Mouse (Mus musculus): ENCODE results near the gene Unc13c. TPM values are rescaled to one million over a fixed set of nuclear protein-coding genes. Genes with fewer than 3 reads are reported as not detected.

Gene Unc13c
- polyA plus RNA-seq, 1 experiment from 2014 or later: 0.92 TPM

GRCm38 (mm10) chr9:73982597-73983344, 14.0 kb upstream of the Unc13c start:
- no peaks in the 10 kb centered on the region for H3K4me1 ChIP-seq (replicated peaks; ENCODE audit: control insufficient read depth, insufficient read depth)
- no peak overlapping the region for H3K9ac ChIP-seq (ENCODE audit: low read length)
- no peaks in the 10 kb centered on the region for H3K36me3 ChIP-seq (ENCODE audit: control insufficient read depth, insufficient read depth, low read length)
- H3K4me2 ChIP-seq (replicated peaks; ENCODE audit: low read depth): no peak overlapping the region
- no peak overlapping the region for H3K4me3 ChIP-seq (ENCODE audit: low read depth, low read length)
- no peaks in the 10 kb centered on the region for H3K27me3 ChIP-seq (ENCODE audit: control insufficient read depth, insufficient read depth, low read length)
- DNase-seq (ENCODE audit: low spot score) (peak; percentile 59), ATAC-seq (ENCODE audit: low FRiP score, low TSS enrichment) (no peak)
- no peak overlapping the region for H3K27ac ChIP-seq (replicated peaks)
- H3K9me3 ChIP-seq (ENCODE audit: control insufficient read depth, low read length): no peaks in the 10 kb centered on the region
- TF ChIP-seq CTCF (IDR thresholded peaks at IDR 0.05; ENCODE audit: low read depth) (peak; percentile 88), EP300 (optimal IDR thresholded peaks at IDR 0.05) (no peak)
- WGBS: 13% methylated on average over 6 of the region's 6 CpGs

- WGBS: 44% methylated on average over 8 of the region's 8 CpGs
- no peak for DNase-seq (ENCODE audit: low spot score)
- H3K4me3 ChIP-seq (ENCODE audit: low read depth, low read length): no peak overlapping the region
Measured at GRCm38 (mm10) chr9:73972327-73972988, 3.7 kb upstream of the Unc13c start.

GRCm38 (mm10) chr9:73970717-73971116, 2.0 kb upstream of the Unc13c start:
- DNase-seq (ENCODE audit: low spot score): no peak

More at GRCm38 (mm10) chr9:73972327-73972988, 3.7 kb upstream of the Unc13c start:
- H3K4me2 ChIP-seq (replicated peaks; ENCODE audit: low read depth): no peak overlapping the region
- no peak overlapping the region for H3K9ac ChIP-seq (ENCODE audit: low read length)
- no peaks in the 10 kb centered on the region for H3K4me1 ChIP-seq (replicated peaks; ENCODE audit: control insufficient read depth, insufficient read depth)
- H3K27ac ChIP-seq (replicated peaks): no peak overlapping the region
- no peaks in the 10 kb centered on the region for H3K27me3 ChIP-seq (ENCODE audit: control insufficient read depth, insufficient read depth, low read length)
- no peaks in the 10 kb centered on the region for H3K36me3 ChIP-seq (ENCODE audit: control insufficient read depth, insufficient read depth, low read length)
- ATAC-seq (ENCODE audit: low FRiP score, low TSS enrichment): no peak
- no peak for TF ChIP-seq EP300 (optimal IDR thresholded peaks at IDR 0.05)
- no peak for TF ChIP-seq CTCF (IDR thresholded peaks at IDR 0.05; ENCODE audit: low read depth)
- no peaks in the 10 kb centered on the region for H3K9me3 ChIP-seq (ENCODE audit: control insufficient read depth, low read length)

GRCm38 (mm10) chr9:73965322-73965915, 3.3 kb downstream of the Unc13c start:
- ATAC-seq (ENCODE audit: low FRiP score, low TSS enrichment) (no peak), DNase-seq (ENCODE audit: low spot score) (no peak)
- Histone ChIP-seq H3K4me2 (replicated peaks; ENCODE audit: low read depth) (no peak overlapping the region), H3K27ac (replicated peaks) (no peak overlapping the region), H3K9me3 (ENCODE audit: control insufficient read depth, low read length) (no peaks in the 10 kb centered on the region), H3K36me3 (ENCODE audit: control insufficient read depth, insufficient read depth, low read length) (no peaks in the 10 kb centered on the region), H3K4me3 (ENCODE audit: low read depth, low read length) (no peak overlapping the region), H3K4me1 (replicated peaks; ENCODE audit: control insufficient read depth, insufficient read depth) (no peaks in the 10 kb centered on the region), H3K27me3 (ENCODE audit: control insufficient read depth, insufficient read depth, low read length) (no peaks in the 10 kb centered on the region), H3K9ac (ENCODE audit: low read length) (no peak overlapping the region)
- 29% methylated on average over 9 of the region's 9 CpGs for WGBS
- TF ChIP-seq CTCF (IDR thresholded peaks at IDR 0.05; ENCODE audit: low read depth) (no peak), EP300 (optimal IDR thresholded peaks at IDR 0.05) (no peak)

More at GRCm38 (mm10) chr9:73970717-73971116, 2.0 kb upstream of the Unc13c start:
- Histone ChIP-seq H3K4me3 (ENCODE audit: low read depth, low read length) (no peak overlapping the region), H3K9ac (ENCODE audit: low read length) (no peak overlapping the region), H3K9me3 (ENCODE audit: control insufficient read depth, low read length) (no peaks in the 10 kb centered on the region), H3K4me1 (replicated peaks; ENCODE audit: control insufficient read depth, insufficient read depth) (no peaks in the 10 kb centered on the region), H3K27me3 (ENCODE audit: control insufficient read depth, insufficient read depth, low read length) (no peaks in the 10 kb centered on the region), H3K4me2 (replicated peaks; ENCODE audit: low read depth) (no peak overlapping the region), H3K27ac (replicated peaks) (no peak overlapping the region), H3K36me3 (ENCODE audit: control insufficient read depth, insufficient read depth, low read length) (no peaks in the 10 kb centered on the region)
- ATAC-seq (ENCODE audit: low FRiP score, low TSS enrichment): no peak
- TF ChIP-seq EP300 (optimal IDR thresholded peaks at IDR 0.05): no peak
- no peak for TF ChIP-seq CTCF (IDR thresholded peaks at IDR 0.05; ENCODE audit: low read depth)
- WGBS: 71% methylated on average over 9 of the region's 9 CpGs

GRCm38 (mm10) chr9:73962471-73962870, 6.3 kb downstream of the Unc13c start:
- no peak for ATAC-seq (ENCODE audit: low FRiP score, low TSS enrichment)
- 88% methylated on average over 6 of the region's 6 CpGs for WGBS
- Histone ChIP-seq H3K36me3 (ENCODE audit: control insufficient read depth, insufficient read depth, low read length) (no peaks in the 10 kb centered on the region), H3K9me3 (ENCODE audit: control insufficient read depth, low read length) (no peaks in the 10 kb centered on the region), H3K4me3 (ENCODE audit: low read depth, low read length) (no peak overlapping the region), H3K9ac (ENCODE audit: low read length) (no peak overlapping the region), H3K27me3 (ENCODE audit: control insufficient read depth, insufficient read depth, low read length) (no peaks in the 10 kb centered on the region), H3K4me2 (replicated peaks; ENCODE audit: low read depth) (no peak overlapping the region), H3K4me1 (replicated peaks; ENCODE audit: control insufficient read depth, insufficient read depth) (no peaks in the 10 kb centered on the region), H3K27ac (replicated peaks) (no peak overlapping the region)
- TF ChIP-seq CTCF (IDR thresholded peaks at IDR 0.05; ENCODE audit: low read depth) (no peak), EP300 (optimal IDR thresholded peaks at IDR 0.05) (no peak)
- no peak for DNase-seq (ENCODE audit: low spot score)

- Histone ChIP-seq H3K4me2 (replicated peaks; ENCODE audit: low read depth) (no peak overlapping the region), H3K4me1 (replicated peaks; ENCODE audit: control insufficient read depth, insufficient read depth) (no peaks in the 10 kb centered on the region), H3K9ac (ENCODE audit: low read length) (no peak overlapping the region), H3K27ac (replicated peaks) (no peak overlapping the region), H3K9me3 (ENCODE audit: control insufficient read depth, low read length) (no peaks in the 10 kb centered on the region), H3K27me3 (ENCODE audit: control insufficient read depth, insufficient read depth, low read length) (no peaks in the 10 kb centered on the region), H3K36me3 (ENCODE audit: control insufficient read depth, insufficient read depth, low read length) (no peaks in the 10 kb centered on the region), H3K4me3 (ENCODE audit: low read depth, low read length) (no peak overlapping the region)
- DNase-seq (ENCODE audit: low spot score) (no peak), ATAC-seq (ENCODE audit: low FRiP score, low TSS enrichment) (no peak)
- TF ChIP-seq EP300 (optimal IDR thresholded peaks at IDR 0.05): no peak
- no peak for TF ChIP-seq CTCF (IDR thresholded peaks at IDR 0.05; ENCODE audit: low read depth)
Measured at GRCm38 (mm10) chr9:73952331-73952730, 16.4 kb downstream of the Unc13c start.

All from stomach, postnatal 0 days (tissue).